Mouse (Mus musculus) thymus, adult 2 months (tissue): Measurements from ENCODE around the gene Trpm4. TPM values are rescaled to one million over a fixed set of nuclear protein-coding genes. Genes with fewer than 3 reads are reported as not detected.

Experiments used
- DNase-seq: peaks from one replicate; pipeline ENCODE4 v3.0.0; 2021
- H3K27ac ChIP-seq: fragments of 200-500 bp; 2 replicates; pipeline ENCODE4 v1.5.1; 2012; ENCODE audit warnings: low read length, control low read depth; ENCODE audit not compliant: control insufficient read depth, insufficient read depth
- H3K27me3 ChIP-seq: fragments of 200-500 bp; 2 replicates; pipeline ENCODE4 v1.6.1; 2012; ENCODE audit warnings: mild to moderate bottlenecking, low read length, moderate library complexity, mixed read lengths; ENCODE audit not compliant: control insufficient read depth, insufficient read depth
- H3K36me3 ChIP-seq: fragments of 200-500 bp; 2 replicates; pipeline ENCODE4 v1.6.1; 2012; ENCODE audit warnings: mild to moderate bottlenecking, low read length, moderate library complexity; ENCODE audit not compliant: control insufficient read depth, insufficient read depth
- H3K4me1 ChIP-seq: fragments of 200-500 bp; replicated peaks from 2 replicates; pipeline ENCODE4 v1.6.1; 2012; ENCODE audit warnings: low read length; ENCODE audit not compliant: control insufficient read depth, insufficient read depth
- H3K4me3 ChIP-seq: fragments of 200-500 bp; 2 replicates; pipeline ENCODE4 v1.5.1; 2012; ENCODE audit warnings: mild to moderate bottlenecking, low read length, control low read depth, moderate library complexity; ENCODE audit not compliant: control insufficient read depth, insufficient read depth
- CTCF ChIP-seq: fragments of 200-500 bp; IDR thresholded peaks from 2 replicates; pipeline ENCODE4 v1.5.1; 2012; ENCODE audit warnings: mild to moderate bottlenecking, control low read depth, low read length, moderate library complexity, borderline replicate concordance; ENCODE audit not compliant: control insufficient read depth, poor library complexity, insufficient read depth; ENCODE audit errors: extremely low read depth
- POLR2A ChIP-seq: fragments of 200-500 bp; IDR thresholded peaks from 2 replicates; pipeline ENCODE4 v1.6.1; 2012; ENCODE audit warnings: mild to moderate bottlenecking, low read length, control low read depth, moderate library complexity; ENCODE audit not compliant: control insufficient read depth, poor library complexity, insufficient read depth; ENCODE audit errors: extremely low read depth
- WGBS: fragments of 180-500 bp; shearing (Covaris S2); methylation state at CpG from one replicate; pipeline ENCODE4 v1.1.7; 2018; 5-methylcytosine and 5-hydroxymethylcytosine counted together
- polyA plus RNA-seq: library from polyadenylated mRNA; depleted of rRNA; stranded (reverse); fragments of >200 nt; gene quantifications from 2 replicates; pipeline ENCODE4 v1.2.3, GENCODE M21; 2012

Gene Trpm4
- polyA plus RNA-seq, 1 experiment, result 12.1 TPM

GRCm38 (mm10) chr7:45304869-45305268 lies 28.7 kb downstream of the Trpm4 start:
- 53% methylated on average over 13 of the region's 13 CpGs for WGBS
- DNase-seq, result no peak
- TF ChIP-seq CTCF, result no peak
- TF ChIP-seq POLR2A, result no peak
- Histone ChIP-seq H3K4me3 (no peak overlapping the region), H3K27ac (no peak overlapping the region), H3K4me1 (peaks cover 15% of the 10 kb centered on the region), H3K27me3 (no peaks in the 10 kb centered on the region), H3K36me3 (no peaks in the 10 kb centered on the region)

- 91% methylated on average over 8 of the region's 8 CpGs for WGBS
- Histone ChIP-seq H3K36me3 (no peaks in the 10 kb centered on the region), H3K4me3 (no peak overlapping the region), H3K27me3 (no peaks in the 10 kb centered on the region), H3K4me1 (peaks cover 3% of the 10 kb centered on the region; the same call in 1 of the 2 replicates), H3K27ac (no peak overlapping the region)
- no peak for DNase-seq
- TF ChIP-seq POLR2A, result no peak
- TF ChIP-seq CTCF, result no peak
Measured at GRCm38 (mm10) chr7:45302626-45303025, 31.0 kb downstream of the Trpm4 start.

DNA sequence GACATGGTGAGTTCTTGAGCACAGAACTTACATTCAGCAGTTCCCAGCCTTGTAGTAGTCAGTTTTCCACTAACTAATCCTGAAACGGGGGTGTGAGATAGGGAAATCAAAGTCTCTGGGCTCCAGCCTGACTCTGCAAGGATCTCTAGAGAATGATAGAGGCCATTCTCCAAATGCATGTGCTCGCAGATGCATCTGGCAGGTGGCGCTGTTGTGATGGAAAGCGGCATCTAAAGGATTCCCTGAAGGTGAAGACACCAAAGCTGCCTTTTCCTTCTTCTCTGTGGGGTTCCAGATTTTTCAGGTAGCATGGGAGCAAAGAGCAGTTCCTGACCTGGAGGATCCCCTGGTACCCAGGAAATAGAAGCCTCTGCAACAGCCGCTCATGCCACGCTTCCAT lies 33.3 kb downstream of the Trpm4 start:
- DNase-seq, result peak; percentile 51
- Histone ChIP-seq H3K27ac (no peak overlapping the region), H3K27me3 (no peaks in the 10 kb centered on the region), H3K4me3 (no peak overlapping the region), H3K4me1 (peaks cover 2% of the 10 kb centered on the region; the same call in 1 of the 2 replicates), H3K36me3 (no peaks in the 10 kb centered on the region)
- WGBS, result 30% methylated on average over 6 of the region's 6 CpGs
- TF ChIP-seq CTCF, result no peak
- no peak for TF ChIP-seq POLR2A

GRCm38 (mm10) chr7:45299752-45300151 lies 33.8 kb downstream of the Trpm4 start:
- 8% methylated on average over 5 of the region's 5 CpGs for WGBS
- Histone ChIP-seq H3K4me3 (no peak overlapping the region), H3K27ac (no peak overlapping the region), H3K36me3 (no peaks in the 10 kb centered on the region), H3K4me1 (no peaks in the 10 kb centered on the region), H3K27me3 (no peaks in the 10 kb centered on the region)
- DNase-seq, result peak; percentile 30
- TF ChIP-seq POLR2A (no peak), CTCF (no peak)

- no peak for TF ChIP-seq POLR2A
- H3K4me1 ChIP-seq, result no peaks in the 10 kb centered on the region
- H3K4me3 ChIP-seq, result no peak overlapping the region
- no peak overlapping the region for H3K27ac ChIP-seq
- no peaks in the 10 kb centered on the region for H3K27me3 ChIP-seq
- no peak for DNase-seq
- 84% methylated on average over 3 of the region's 3 CpGs for WGBS
- H3K36me3 ChIP-seq, result no peaks in the 10 kb centered on the region
Measured at GRCm38 (mm10) chr7:45297563-45297962, 36.0 kb downstream of the Trpm4 start.

GRCm38 (mm10) chr7:45296626-45297025 lies 37.0 kb downstream of the Trpm4 start:
- no peaks in the 10 kb centered on the region for H3K36me3 ChIP-seq
- H3K4me3 ChIP-seq, result no peak overlapping the region
- no peak overlapping the region for H3K27ac ChIP-seq
- TF ChIP-seq CTCF (no peak), POLR2A (no peak)
- no peaks in the 10 kb centered on the region for H3K4me1 ChIP-seq
- DNase-seq, result no peak
- no peaks in the 10 kb centered on the region for H3K27me3 ChIP-seq
- WGBS, result 97% methylated on average over 1 of the region's 1 CpGs

GRCm38 (mm10) chr7:45286486-45286885 lies 47.1 kb downstream of the Trpm4 start:
- no peak for DNase-seq
- no peaks in the 10 kb centered on the region for H3K4me1 ChIP-seq
- no peak overlapping the region for H3K27ac ChIP-seq
- H3K36me3 ChIP-seq, result no peaks in the 10 kb centered on the region
- H3K27me3 ChIP-seq, result no peaks in the 10 kb centered on the region
- 92% methylated on average over 13 of the region's 13 CpGs for WGBS
- no peak overlapping the region for H3K4me3 ChIP-seq
- TF ChIP-seq CTCF (no peak), POLR2A (no peak)
